Mouse (Mus musculus): ENCODE data around the gene Trpm1.

DNA sequence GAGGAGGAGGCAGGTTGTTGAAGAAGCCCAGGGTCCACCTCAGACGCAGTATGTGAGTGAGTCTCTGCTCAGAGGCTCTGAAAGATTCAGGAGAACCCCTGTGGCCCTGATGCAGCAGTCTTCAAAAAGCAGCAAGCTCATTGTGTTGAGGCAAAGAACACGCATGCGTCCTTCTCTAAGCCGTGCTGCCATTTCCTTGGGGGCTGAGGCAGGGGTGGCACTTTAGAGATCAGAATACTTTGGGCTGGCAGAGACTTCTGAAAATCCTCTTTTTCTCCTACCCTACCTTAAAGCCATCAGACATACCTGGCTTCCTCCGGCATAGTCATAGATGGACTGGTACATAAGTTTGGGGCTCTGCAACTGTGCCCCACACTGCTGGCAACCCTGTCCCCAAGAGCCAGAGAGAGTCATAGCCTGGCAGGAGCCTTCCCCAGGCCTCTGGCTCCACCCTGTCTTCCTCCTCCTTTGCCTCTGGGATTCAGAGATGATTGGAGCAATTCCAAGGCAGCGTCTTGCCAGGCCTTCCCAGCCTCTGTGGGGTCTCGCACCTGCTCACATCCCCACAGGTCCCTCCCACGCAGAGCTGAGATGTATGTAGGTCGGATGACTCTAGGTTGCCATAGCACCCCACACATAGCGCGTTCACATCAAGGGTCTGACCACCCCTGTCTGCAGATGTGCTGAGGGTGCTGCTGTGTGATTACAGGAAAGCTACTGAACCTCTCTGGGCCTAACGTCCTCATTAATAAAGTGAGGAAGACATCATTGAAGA, 4.8 kb downstream of the Trpm1 start:
- TF ChIP-seq GATA1 (IDR thresholded peaks at IDR 0.05; ENCODE audit: borderline replicate concordance, low read length) (no peak), FLI1 (IDR thresholded peaks at IDR 0.05; ENCODE audit: low read length) (no peak)
